Mouse (Mus musculus) splenic B cell, adult 2 months (primary cell): Measurements from ENCODE around the gene Gins2.

ENCODE experiments used
- DNase-seq: peaks from one replicate; pipeline ENCODE4 v3.0.0-alpha.2; 2011; ENCODE audit warnings: low read depth, low spot score
- H3K27me3 ChIP-seq: 2 replicates; pipeline ENCODE4 v1.6.1; 2012; ENCODE audit warnings: mild to moderate bottlenecking, low read length, moderate library complexity, mixed read lengths; ENCODE audit not compliant: control insufficient read depth, poor library complexity, insufficient read depth, severe bottlenecking
- H3K36me3 ChIP-seq: 2 replicates; pipeline ENCODE4 v1.6.1; 2012; ENCODE audit warnings: mild to moderate bottlenecking, low read length, moderate library complexity, mixed read lengths; ENCODE audit not compliant: control insufficient read depth, poor library complexity, insufficient read depth, severe bottlenecking

The Gins2 gene

GRCm38 (mm10) chr8:120563851-120564837, 25.0 kb downstream of the Gins2 start:
- no peaks in the 10 kb centered on the region for H3K27me3 ChIP-seq
- peaks cover 19% of the 10 kb centered on the region for H3K36me3 ChIP-seq
- peak; percentile 62 for DNase-seq

GRCm38 (mm10) chr8:120563348-120563724, 25.8 kb downstream of the Gins2 start:
- H3K36me3 ChIP-seq: peaks cover 19% of the 10 kb centered on the region
- no peaks in the 10 kb centered on the region for H3K27me3 ChIP-seq
- no peak for DNase-seq

GRCm38 (mm10) chr8:120562680-120563347, 26.3 kb downstream of the Gins2 start:
- no peaks in the 10 kb centered on the region for H3K27me3 ChIP-seq
- DNase-seq: no peak
- H3K36me3 ChIP-seq: peaks cover 16% of the 10 kb centered on the region

GRCm38 (mm10) chr8:120561539-120562435, 27.3 kb downstream of the Gins2 start:
- no peaks in the 10 kb centered on the region for H3K27me3 ChIP-seq
- DNase-seq: peak; percentile 39
- peaks cover 6% of the 10 kb centered on the region; the same call in 1 of the 2 replicates for H3K36me3 ChIP-seq

- H3K27me3 ChIP-seq: no peaks in the 10 kb centered on the region
- no peak for DNase-seq
- peaks cover 4% of the 10 kb centered on the region for H3K36me3 ChIP-seq
Measured at GRCm38 (mm10) chr8:120560535-120560934, 28.6 kb downstream of the Gins2 start.

- Histone ChIP-seq H3K36me3 (peaks cover 4% of the 10 kb centered on the region), H3K27me3 (no peaks in the 10 kb centered on the region)
- DNase-seq: no peak
Measured at GRCm38 (mm10) chr8:120559654-120560053, 29.4 kb downstream of the Gins2 start.

GRCm38 (mm10) chr8:120558162-120558561, 30.9 kb downstream of the Gins2 start:
- Histone ChIP-seq H3K36me3 (peaks cover 4% of the 10 kb centered on the region), H3K27me3 (no peaks in the 10 kb centered on the region)
- no peak for DNase-seq

GRCm38 (mm10) chr8:120557170-120557965, 31.7 kb downstream of the Gins2 start:
- peaks cover 4% of the 10 kb centered on the region for H3K36me3 ChIP-seq
- no peaks in the 10 kb centered on the region for H3K27me3 ChIP-seq
- no peak for DNase-seq

GRCm38 (mm10) chr8:120556198-120556892, 32.8 kb downstream of the Gins2 start:
- Histone ChIP-seq H3K36me3 (peaks cover 4% of the 10 kb centered on the region), H3K27me3 (no peaks in the 10 kb centered on the region)
- DNase-seq: no peak

- peaks cover 2% of the 10 kb centered on the region; the same call in 1 of the 2 replicates for H3K36me3 ChIP-seq
- no peaks in the 10 kb centered on the region for H3K27me3 ChIP-seq
- DNase-seq: no peak
Measured at GRCm38 (mm10) chr8:120554466-120555039, 34.6 kb downstream of the Gins2 start.

GRCm38 (mm10) chr8:120553441-120554123, 35.5 kb downstream of the Gins2 start:
- H3K36me3 ChIP-seq: peaks cover 2% of the 10 kb centered on the region; the same call in 1 of the 2 replicates
- no peaks in the 10 kb centered on the region for H3K27me3 ChIP-seq
- DNase-seq: no peak

- DNase-seq: no peak
- no peaks in the 10 kb centered on the region for H3K27me3 ChIP-seq
- H3K36me3 ChIP-seq: peaks cover 2% of the 10 kb centered on the region; the same call in 1 of the 2 replicates
Measured at GRCm38 (mm10) chr8:120552509-120552908, 36.6 kb downstream of the Gins2 start.

- no peaks in the 10 kb centered on the region for H3K27me3 ChIP-seq
- DNase-seq: no peak
- H3K36me3 ChIP-seq: peaks cover 2% of the 10 kb centered on the region; the same call in 1 of the 2 replicates
Measured at GRCm38 (mm10) chr8:120551677-120551980, 37.5 kb downstream of the Gins2 start.
